Mouse (Mus musculus) lung, postnatal 14 days (tissue): ENCODE measurements around the gene Sh3gl2.

ENCODE experiments used
- DNase-seq: peaks from one replicate; pipeline ENCODE4 v3.0.0; 2021

Sh3gl2 gene

DNA sequence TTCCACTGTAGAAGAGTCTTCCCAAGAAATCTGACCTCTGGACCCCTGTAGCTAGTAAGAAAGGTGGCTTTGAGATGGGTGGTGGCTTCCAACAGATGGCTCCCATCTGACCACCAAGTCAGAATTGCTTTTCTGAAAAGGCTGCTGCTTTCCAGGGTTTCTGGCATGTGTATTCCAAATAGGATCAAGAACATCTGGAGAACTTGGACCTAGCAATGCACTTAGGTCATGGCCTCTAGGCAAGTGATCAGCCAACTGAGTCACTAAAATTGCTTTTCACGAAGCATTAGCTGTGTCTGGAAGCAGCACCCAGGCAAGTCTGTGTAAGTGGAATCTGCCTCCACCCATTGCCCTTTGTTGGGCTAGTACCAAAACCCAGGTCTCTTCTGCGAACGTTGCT is 414.3 kb downstream of the Sh3gl2 start:
- DNase-seq: peak; percentile 7

DNA sequence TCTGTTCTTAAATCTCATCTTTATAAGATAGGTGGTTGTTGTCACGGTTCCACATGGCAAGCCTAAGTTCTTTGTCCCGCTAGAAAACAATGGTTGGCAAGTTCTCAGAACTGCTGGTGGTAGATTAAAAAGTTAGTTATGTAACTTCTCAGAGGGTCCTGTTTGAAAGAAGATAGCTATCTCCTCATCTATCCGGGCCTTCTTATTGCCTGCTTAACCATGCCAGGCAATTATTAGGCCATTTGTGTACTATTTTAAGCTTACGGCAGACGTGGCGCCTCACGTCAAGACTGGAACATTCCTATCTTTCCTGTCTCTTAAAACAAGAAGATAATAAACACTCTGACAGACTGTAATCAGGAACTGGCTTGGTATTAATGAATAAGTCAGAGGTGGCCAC is 424.5 kb downstream of the Sh3gl2 start:
- peak; percentile 16 for DNase-seq

- no peak for DNase-seq
Measured at GRCm38 (mm10) chr4:85669271-85669670, 464.3 kb downstream of the Sh3gl2 start.

DNA sequence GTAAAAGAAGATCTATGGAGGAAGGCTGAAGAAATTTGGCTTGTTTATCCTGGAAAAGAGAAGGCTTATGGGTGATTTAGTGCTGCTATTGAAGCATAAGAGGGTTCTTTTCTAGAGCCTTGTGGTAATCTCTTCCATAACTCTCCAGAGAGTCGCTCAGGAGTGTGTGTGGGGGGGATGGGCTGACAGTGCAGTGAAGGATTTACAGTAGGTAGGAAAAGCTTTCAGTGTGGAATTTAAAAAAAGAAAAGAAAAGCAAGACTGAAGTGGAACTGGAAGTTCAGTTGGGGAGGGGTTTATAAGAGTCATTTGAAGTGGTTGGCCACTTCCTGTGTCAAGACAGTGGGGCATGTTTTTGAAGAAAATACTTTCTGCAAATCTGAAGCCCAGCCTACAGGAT is 464.8 kb downstream of the Sh3gl2 start:
- no peak for DNase-seq

DNA sequence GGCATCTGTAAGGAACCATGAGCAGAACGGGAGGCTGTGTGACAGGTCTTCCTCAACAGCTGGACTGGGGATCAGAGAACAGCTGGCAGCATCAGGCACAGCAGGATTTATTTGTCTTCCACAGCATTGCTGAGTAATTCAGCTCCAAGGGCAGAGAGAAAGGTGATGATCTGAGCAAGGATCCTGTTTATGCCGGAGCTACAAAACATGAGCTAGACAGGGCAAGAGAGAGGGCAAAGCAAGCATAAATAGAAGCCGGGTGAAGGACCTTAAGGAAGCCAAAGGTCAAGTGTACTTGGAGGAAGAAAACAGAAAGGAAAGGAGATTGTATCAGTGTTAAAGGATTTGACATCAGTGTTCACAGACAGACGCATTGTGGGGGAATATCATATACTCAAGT is 467.4 kb downstream of the Sh3gl2 start:
- no peak for DNase-seq

DNA sequence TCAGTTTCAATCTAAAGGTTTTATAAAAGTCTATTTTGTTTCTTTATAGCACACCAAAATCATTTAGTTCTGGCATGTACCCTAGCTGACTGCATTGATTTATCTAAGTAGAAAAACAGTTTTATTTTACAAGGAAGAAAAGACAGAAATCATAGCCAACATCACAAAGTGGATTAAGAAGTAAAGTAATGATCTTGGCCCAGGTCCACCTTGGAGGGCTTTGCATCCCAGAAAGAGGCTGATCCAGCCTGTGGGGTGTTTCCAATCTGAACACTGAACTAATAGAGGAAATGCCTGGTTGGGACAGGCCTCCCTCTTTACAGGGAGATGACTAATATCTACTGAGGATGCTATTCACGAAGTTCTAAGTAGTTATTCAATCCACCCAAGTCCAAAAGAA is 472.7 kb downstream of the Sh3gl2 start:
- no peak for DNase-seq

GRCm38 (mm10) chr4:85686160-85686559 is 481.2 kb downstream of the Sh3gl2 start:
- no peak for DNase-seq
